12 mouse cellular contexts compared by ENCODE assay signal in genomic region chr6:24106157-24106556, GRCm38 (mm10).
DNase-seq lines count a peak whose midpoint lies in the region; ATAC-seq and TF ChIP-seq lines count a peak whose summit lies in the region.
"Had no signal": no experiment of that assay in that cellular context is flagged by ENCODE, and none has a peak within 500 bp of the region (broad histone marks: within the 10 kb centered on the region; RNA-seq: fewer than 3 reads in every experiment).

No protein-coding gene starts in this region.

- H3K27ac ChIP-seq in kidney, embryonic 14.5 days (ENCODE audit: low read depth, low read length) = no peak overlapping the region
- H3K27ac ChIP-seq in cerebellum, adult 2 months (ENCODE audit: insufficient read depth, low read length) = peak overlapping the region; percentile 90; the same call in 1 of the 2 replicates
- no peak overlapping the region; the same call in 1 of the 2 replicates for H3K27ac ChIP-seq in hindbrain, embryonic 10.5 days
- H3K27ac ChIP-seq in midbrain, embryonic 15.5 days = no peak overlapping the region

- no peak overlapping the region for H3K9ac ChIP-seq in kidney, embryonic 14.5 days (ENCODE audit: low read depth, low read length)
- H3K9ac ChIP-seq in midbrain, embryonic 15.5 days = no peak overlapping the region

- H3K4me3 ChIP-seq in kidney, embryonic 14.5 days (ENCODE audit: low read length) = no peak overlapping the region
- H3K4me3 ChIP-seq in cerebellum, adult 2 months (replicated peaks; ENCODE audit: insufficient read depth, low read depth, low read length) = no peak overlapping the region
- H3K4me3 ChIP-seq in hindbrain, embryonic 10.5 days = no peak overlapping the region
- no peak overlapping the region for H3K4me3 ChIP-seq in midbrain, embryonic 15.5 days

- ATAC-seq in kidney, embryonic 14.5 days (ENCODE audit: low FRiP score, low TSS enrichment) = 0 out of 2 replicates have a peak, but pooled peaks have one; percentile 33
- ATAC-seq in midbrain, embryonic 15.5 days (replicated peaks) = peak; percentile 66
- ATAC-seq in inflammation-experienced regulatory T-cells, adult 6 months = no peak
- ATAC-seq in erythroblast, adult 5-6 weeks (replicated peaks; ENCODE audit: low FRiP score, poor library complexity, severe bottlenecking) = no peak

- 67% methylated on average over 3 of the region's 3 CpGs for WGBS in kidney, embryonic 14.5 days
- 2% methylated on average over 3 of the region's 3 CpGs for WGBS in cerebellum, adult 2 months
- 25% methylated on average over 3 of the region's 3 CpGs for WGBS in hindbrain, embryonic 10.5 days
- WGBS in midbrain, embryonic 15.5 days = 29% methylated on average over 3 of the region's 3 CpGs

- no peak overlapping the region for H3K4me2 ChIP-seq in kidney, embryonic 14.5 days (replicated peaks; ENCODE audit: low read depth, low read length)
- no peak overlapping the region for H3K4me2 ChIP-seq in midbrain, embryonic 15.5 days

- H3K4me1 ChIP-seq in kidney, embryonic 14.5 days (ENCODE audit: control insufficient read depth, insufficient read depth, low read length) = no peaks in the 10 kb centered on the region
- peaks cover 10% of the 10 kb centered on the region; the same call in 1 of the 2 replicates for H3K4me1 ChIP-seq in cerebellum, adult 2 months (ENCODE audit: control insufficient read depth, insufficient read depth, low read length)
- H3K4me1 ChIP-seq in hindbrain, embryonic 10.5 days (replicated peaks) = peaks cover 16% of the 10 kb centered on the region
- H3K4me1 ChIP-seq in midbrain, embryonic 15.5 days = no peaks in the 10 kb centered on the region

- peaks cover 4% of the 10 kb centered on the region for H3K9me3 ChIP-seq in kidney, embryonic 14.5 days (ENCODE audit: control insufficient read depth, low read length)
- peaks cover 2% of the 10 kb centered on the region; the same call in 1 of the 2 replicates for H3K9me3 ChIP-seq in hindbrain, embryonic 10.5 days
- no peaks in the 10 kb centered on the region for H3K9me3 ChIP-seq in midbrain, embryonic 15.5 days

- peak; percentile 29; the same call in 1 of the 2 replicates for TF ChIP-seq POLR2A in cerebellum, adult 2 months (IDR thresholded peaks at IDR 0.05; ENCODE audit: borderline replicate concordance, insufficient read depth, low read length)

- no peaks in the 10 kb centered on the region for H3K36me3 ChIP-seq in kidney, embryonic 14.5 days (ENCODE audit: control insufficient read depth, insufficient read depth, low read length)
- H3K36me3 ChIP-seq in hindbrain, embryonic 10.5 days = no peaks in the 10 kb centered on the region
- no peaks in the 10 kb centered on the region for H3K36me3 ChIP-seq in midbrain, embryonic 15.5 days (replicated peaks)

- DNase-seq in kidney, postnatal 14 days = no peak
- peak; percentile 88 to 97 for DNase-seq in cerebellum, adult 2 months
- peak; percentile 7 for DNase-seq in hindbrain, embryonic 10.5 days (ENCODE audit: low spot score)
- no peak for DNase-seq in urinary bladder, postnatal 4 days (ENCODE audit: low spot score in 2 of 2)
- DNase-seq: heart, postnatal 14 days; kidney, adult 8-10 months; spleen, adult 18-20 months; thymus, adult 2 months had no signal

- H3K27me3 ChIP-seq in kidney, embryonic 14.5 days (ENCODE audit: control insufficient read depth, insufficient read depth, low read length) = no peaks in the 10 kb centered on the region
- no peaks in the 10 kb centered on the region for H3K27me3 ChIP-seq in cerebellum, adult 2 months (ENCODE audit: control insufficient read depth, insufficient read depth, low read length)
- H3K27me3 ChIP-seq in hindbrain, embryonic 10.5 days (ENCODE audit: insufficient read depth, poor library complexity, severe bottlenecking) = no peaks in the 10 kb centered on the region
- no peaks in the 10 kb centered on the region for H3K27me3 ChIP-seq in midbrain, embryonic 15.5 days (replicated peaks)

- TF ChIP-seq CTCF in cerebellum, adult 2 months (IDR thresholded peaks at IDR 0.05; ENCODE audit: borderline replicate concordance, insufficient read depth, low read depth, low read length) = no peak

Comparison
In these comparisons a context has a peak if more than half of its experiments do, and no peak if none do; other contexts are left out.
1. ATAC-seq: peak in kidney, embryonic 14.5 days (single experiment) and midbrain, embryonic 15.5 days (single experiment); none in inflammation-experienced regulatory T-cells, adult 6 months (single experiment) and erythroblast, adult 5-6 weeks (single experiment).
2. DNase-seq: peak in cerebellum, adult 2 months (2 of 2) and hindbrain, embryonic 10.5 days (single experiment); none in kidney, postnatal 14 days (single experiment) and urinary bladder, postnatal 4 days (0 of 2).